In genomic region chr19:45911236-45912025, GRCm38 (mm10) we compare ENCODE assay signal across 15 mouse cellular contexts.
A peak's percentile ranks its signal among the peaks of the same experiment; 100 is the strongest.
DNase-seq lines count a peak whose midpoint lies in the region; ATAC-seq lines count a peak whose summit lies in the region.
"Had no signal": no experiment of that assay in that cellular context is flagged by ENCODE, and none has a peak within 500 bp of the region (broad histone marks: within the 10 kb centered on the region; RNA-seq: fewer than 3 reads in every experiment).

No protein-coding gene starts in this region.

- H3K4me2 ChIP-seq in heart, embryonic 11.5 days, result no peak overlapping the region
- H3K4me2 ChIP-seq: hindbrain, embryonic 12.5 days; limb, embryonic 15.5 days; lung, embryonic 15.5 days had no signal

- no peaks in the 10 kb centered on the region for H3K9me3 ChIP-seq in heart, embryonic 11.5 days (replicated peaks; ENCODE audit: control insufficient read depth, low read length)
- H3K9me3 ChIP-seq: hindbrain, embryonic 12.5 days; limb, embryonic 15.5 days; lung, embryonic 15.5 days had no signal

- no peak for ATAC-seq in heart, embryonic 11.5 days (replicated peaks; ENCODE audit: insufficient number of reproducible peaks, low FRiP score, low TSS enrichment)

- H3K36me3 ChIP-seq in heart, embryonic 11.5 days (ENCODE audit: control insufficient read depth, insufficient read depth, low read length), result no peaks in the 10 kb centered on the region
- H3K36me3 ChIP-seq: lung, embryonic 15.5 days had no signal

- H3K27me3 ChIP-seq in heart, embryonic 11.5 days (ENCODE audit: control insufficient read depth, insufficient read depth, low read length), result no peaks in the 10 kb centered on the region
- H3K27me3 ChIP-seq: hindbrain, embryonic 12.5 days; limb, embryonic 15.5 days; lung, embryonic 15.5 days had no signal

- H3K4me3 ChIP-seq in heart, embryonic 11.5 days (ENCODE audit: low read depth, low read length), result no peak overlapping the region
- H3K4me3 ChIP-seq: hindbrain, embryonic 12.5 days; limb, embryonic 15.5 days; lung, embryonic 15.5 days; myocyte had no signal

- no peaks in the 10 kb centered on the region for H3K4me1 ChIP-seq in heart, embryonic 11.5 days (ENCODE audit: control insufficient read depth, insufficient read depth, low read length)
- H3K4me1 ChIP-seq: hindbrain, embryonic 12.5 days; limb, embryonic 15.5 days; lung, embryonic 15.5 days had no signal

- H3K27ac ChIP-seq in heart, embryonic 11.5 days (ENCODE audit: low read depth, low read length), result no peak overlapping the region
- H3K27ac ChIP-seq: hindbrain, embryonic 12.5 days; limb, embryonic 15.5 days; lung, embryonic 15.5 days had no signal

- peak; percentile 22 for DNase-seq in cerebellum, adult 11-12 months
- DNase-seq in cerebellum, adult 11 months, result no peak
- peak; percentile 21 for DNase-seq in heart, postnatal 4 days
- peak; percentile 15 for DNase-seq in right cerebral cortex, postnatal 25 days
- no peak for DNase-seq in right cerebral cortex, postnatal 4 days
- no peak for DNase-seq in spleen, adult 12 weeks (ENCODE audit: low spot score)
- DNase-seq in kidney, adult 9 months, result no peak
- DNase-seq: kidney, adult 11 months; right cerebral cortex, postnatal 14 days; thymus, adult 18-20 months had no signal

- 83% methylated on average over 10 of the region's 10 CpGs for WGBS in heart, embryonic 11.5 days (ENCODE audit: insufficient replicate concordance)

- H3K9ac ChIP-seq in heart, embryonic 11.5 days (ENCODE audit: low read depth, low read length), result no peak overlapping the region
- H3K9ac ChIP-seq: hindbrain, embryonic 12.5 days; limb, embryonic 15.5 days; lung, embryonic 15.5 days had no signal

Comparison
In these comparisons a context has a peak if more than half of its experiments do, and no peak if none do; other contexts are left out.
1. DNase-seq: peak in cerebellum, adult 11-12 months (single experiment), heart, postnatal 4 days (single experiment) and right cerebral cortex, postnatal 25 days (single experiment); none in cerebellum, adult 11 months (single experiment), right cerebral cortex, postnatal 4 days (single experiment), spleen, adult 12 weeks (single experiment) and kidney, adult 9 months (single experiment).